Mouse (Mus musculus): ENCODE data around the gene Muc5b.
"Not testable (repeated sequence)": the region's sequence is repeated elsewhere in the genome, so short reads cannot be mapped to it uniquely, and the experiment has no call there.

Muc5b gene

GRCm38 (mm10) chr7:141838779-141839178 lies at the start of gene Muc5b:
Muc5b (plus strand) TSS chr7:141839070.
- DNase-seq (ENCODE audit: low spot score) = no peak

GRCm38 (mm10) chr7:141794251-141794650 lies 44.6 kb upstream of the Muc5b start:
- no peak for DNase-seq (ENCODE audit: low spot score)

- DNase-seq (ENCODE audit: low spot score) = no peak
Measured at GRCm38 (mm10) chr7:141803206-141803605, 35.7 kb upstream of the Muc5b start.

GRCm38 (mm10) chr7:141805384-141805783 lies 33.5 kb upstream of the Muc5b start:
- DNase-seq (ENCODE audit: low spot score) = no peak

GRCm38 (mm10) chr7:141807823-141808222 lies 31.0 kb upstream of the Muc5b start:
- not testable (repeated sequence) for DNase-seq (ENCODE audit: low spot score)

GRCm38 (mm10) chr7:141809933-141810332 lies 28.9 kb upstream of the Muc5b start:
- DNase-seq (ENCODE audit: low spot score) = not testable (repeated sequence)

GRCm38 (mm10) chr7:141813321-141813720 lies 25.5 kb upstream of the Muc5b start:
- no peak for DNase-seq (ENCODE audit: low spot score)

- no peak for DNase-seq (ENCODE audit: low spot score)
Measured at GRCm38 (mm10) chr7:141815361-141815760, 23.5 kb upstream of the Muc5b start.

- DNase-seq (ENCODE audit: low spot score) = no peak
Measured at GRCm38 (mm10) chr7:141817355-141818075, 21.4 kb upstream of the Muc5b start.

- DNase-seq (ENCODE audit: low spot score) = no peak
Measured at GRCm38 (mm10) chr7:141818267-141818666, 20.6 kb upstream of the Muc5b start.

- no peak for DNase-seq (ENCODE audit: low spot score)
Measured at GRCm38 (mm10) chr7:141822582-141823261, 16.1 kb upstream of the Muc5b start.

- DNase-seq (ENCODE audit: low spot score) = no peak
Measured at GRCm38 (mm10) chr7:141823699-141824098, 15.2 kb upstream of the Muc5b start.

GRCm38 (mm10) chr7:141824398-141824797 lies 14.5 kb upstream of the Muc5b start:
- no peak for DNase-seq (ENCODE audit: low spot score)

- DNase-seq (ENCODE audit: low spot score) = no peak
Measured at GRCm38 (mm10) chr7:141835941-141836340, 2.9 kb upstream of the Muc5b start.

- no peak for DNase-seq (ENCODE audit: low spot score)
Measured at GRCm38 (mm10) chr7:141836423-141836822, 2.4 kb upstream of the Muc5b start.

GRCm38 (mm10) chr7:141840354-141840753 lies 1.5 kb downstream of the Muc5b start:
- DNase-seq (ENCODE audit: low spot score) = no peak

- no peak for DNase-seq (ENCODE audit: low spot score)
Measured at GRCm38 (mm10) chr7:141861046-141861445, 22.2 kb downstream of the Muc5b start.

- no peak for DNase-seq (ENCODE audit: low spot score)
Measured at GRCm38 (mm10) chr7:141869644-141870043, 30.8 kb downstream of the Muc5b start.

GRCm38 (mm10) chr7:141870553-141870952 lies 31.7 kb downstream of the Muc5b start:
- no peak for DNase-seq (ENCODE audit: low spot score)

- no peak for DNase-seq (ENCODE audit: low spot score)
Measured at GRCm38 (mm10) chr7:141874891-141875290, 36.0 kb downstream of the Muc5b start.

- DNase-seq (ENCODE audit: low spot score) = no peak
Measured at GRCm38 (mm10) chr7:141878813-141879212, 39.9 kb downstream of the Muc5b start.

- DNase-seq (ENCODE audit: low spot score) = no peak
Measured at GRCm38 (mm10) chr7:141892151-141892550, 53.3 kb downstream of the Muc5b start.

GRCm38 (mm10) chr7:141901825-141902224 lies 63.0 kb downstream of the Muc5b start:
- no peak for DNase-seq (ENCODE audit: low spot score)

Measured in ovary, postnatal 10 days (tissue).